Mouse (Mus musculus): ENCODE measurements around the gene Fam227a. TPM values are rescaled to one million over a fixed set of nuclear protein-coding genes. Genes with fewer than 3 reads are reported as not detected.
A peak's percentile ranks its signal among the peaks of the same experiment; 100 is the strongest.

Gene Fam227a
- polyA plus RNA-seq, 1 experiment from 2014 or later: 1.5 TPM

- no peak overlapping the region for H3K4me3 ChIP-seq (replicated peaks)
- H3K9ac ChIP-seq: no peak overlapping the region
- no peak overlapping the region for H3K27ac ChIP-seq
- ATAC-seq (replicated peaks; ENCODE audit: low FRiP score): no peak
- 0 out of 2 replicates have a peak, but pooled peaks cover 7% of the 10 kb centered on the region for H3K27me3 ChIP-seq
- H3K36me3 ChIP-seq: no peaks in the 10 kb centered on the region
- H3K4me2 ChIP-seq: no peak overlapping the region
- no peaks in the 10 kb centered on the region for H3K9me3 ChIP-seq (replicated peaks)
- WGBS: 88% methylated on average over 12 of the region's 12 CpGs
- H3K4me1 ChIP-seq: peaks cover 10% of the 10 kb centered on the region
These were observed 52.6 kb downstream of the Fam227a start for GRCm38 (mm10) chr15:79606161-79606560.

DNA sequence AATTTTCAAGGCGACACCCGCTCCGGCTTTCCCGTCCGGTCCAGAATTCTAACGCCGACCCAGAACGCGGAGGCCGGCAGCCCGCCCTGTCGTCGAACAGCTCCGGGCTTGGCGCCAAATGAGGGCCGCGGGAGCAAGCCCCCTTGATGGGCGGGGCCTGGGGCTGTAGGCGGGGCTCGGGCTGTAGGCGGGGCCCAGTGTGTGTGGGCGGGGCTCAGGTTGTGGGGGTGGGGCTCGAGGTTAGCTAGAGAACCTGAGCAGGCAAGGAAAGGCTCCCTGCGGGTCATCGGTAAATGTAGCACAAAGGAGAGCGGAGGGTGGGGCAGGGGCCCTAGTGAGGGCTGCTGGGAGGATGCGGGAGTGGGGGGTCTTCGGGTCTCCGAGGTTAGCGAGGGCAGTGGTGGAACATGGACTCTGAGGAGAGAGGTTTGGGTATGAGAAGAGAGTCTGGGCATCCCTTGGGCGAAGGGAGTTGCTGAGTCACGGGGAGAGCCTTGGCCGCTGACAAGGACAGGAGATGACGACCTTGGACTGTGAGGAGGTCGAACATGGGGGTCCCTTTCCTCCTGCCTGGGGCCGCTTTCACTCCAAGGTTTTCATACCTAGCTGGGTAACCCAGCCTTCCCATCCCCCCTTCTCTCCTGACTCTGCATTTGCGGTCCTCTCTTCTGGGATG is 53.6 kb downstream of the Fam227a start, which contains the start of gene Dmc1:
TSS of gene Dmc1 (minus strand) at position 120 of the 676 bp plus-strand sequence.
- 11% methylated on average over 37 of the region's 37 CpGs for WGBS
- Histone ChIP-seq H3K27ac (no peak within 1 kb of the TSS), H3K9ac (peak within 1 kb of the TSS; percentile 39), H3K27me3 (0 out of 2 replicates have a peak, but pooled peaks cover 7% of the 10 kb centered on the region), H3K36me3 (no peaks in the 10 kb centered on the region), H3K4me2 (peak within 1 kb of the TSS; percentile 64), H3K4me1 (peaks cover 10% of the 10 kb centered on the region), H3K9me3 (replicated peaks) (no peaks in the 10 kb centered on the region), H3K4me3 (replicated peaks) (peak within 1 kb of the TSS; percentile 40)
- ATAC-seq (replicated peaks; ENCODE audit: low FRiP score): peak; percentile 40; the same call in 1 of the 2 replicates

- ATAC-seq (replicated peaks; ENCODE audit: low FRiP score): no peak
- no peaks in the 10 kb centered on the region for H3K36me3 ChIP-seq
- H3K4me2 ChIP-seq: no peak overlapping the region
- no peak overlapping the region for H3K9ac ChIP-seq
- H3K27ac ChIP-seq: no peak overlapping the region
- H3K4me1 ChIP-seq: peaks cover 10% of the 10 kb centered on the region
- WGBS: 87% methylated on average over 2 of the region's 2 CpGs
- H3K27me3 ChIP-seq: 0 out of 2 replicates have a peak, but pooled peaks cover 7% of the 10 kb centered on the region
- H3K9me3 ChIP-seq (replicated peaks): no peaks in the 10 kb centered on the region
- H3K4me3 ChIP-seq (replicated peaks): no peak overlapping the region
These were observed 58.6 kb downstream of the Fam227a start for GRCm38 (mm10) chr15:79600176-79600575.

DNA sequence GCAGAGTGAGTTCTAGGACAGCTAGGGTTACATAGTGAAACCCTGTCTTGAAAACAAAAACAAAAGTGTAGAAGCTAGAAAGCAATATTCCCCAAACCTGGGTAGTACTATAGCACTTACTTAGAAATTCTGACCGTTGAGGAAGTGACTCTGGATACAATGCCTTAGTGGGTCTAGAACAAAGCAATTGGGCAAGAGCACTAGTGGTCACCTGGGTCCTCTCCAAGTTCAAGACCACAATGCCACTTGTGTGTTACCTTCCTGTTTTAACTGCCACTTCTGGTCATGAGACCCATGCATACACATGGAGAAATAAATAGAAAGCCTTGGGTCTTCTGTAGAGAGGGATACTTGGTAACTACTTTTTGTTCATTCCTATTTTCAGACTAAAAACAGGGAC is 60.0 kb downstream of the Fam227a start:
- Histone ChIP-seq H3K9me3 (replicated peaks) (no peaks in the 10 kb centered on the region), H3K27me3 (no peaks in the 10 kb centered on the region), H3K4me1 (no peaks in the 10 kb centered on the region), H3K4me2 (no peak overlapping the region), H3K36me3 (no peaks in the 10 kb centered on the region), H3K27ac (no peak overlapping the region), H3K4me3 (replicated peaks) (no peak overlapping the region), H3K9ac (no peak overlapping the region)
- WGBS: 86% methylated on average over 1 of the region's 1 CpGs
- no peak for ATAC-seq (replicated peaks; ENCODE audit: low FRiP score)

GRCm38 (mm10) chr15:79581581-79581980 is 77.2 kb downstream of the Fam227a start:
- no peak for ATAC-seq (replicated peaks; ENCODE audit: low FRiP score)
- 73% methylated on average over 1 of the region's 1 CpGs for WGBS
- H3K4me3 ChIP-seq (replicated peaks): no peak overlapping the region
- H3K9ac ChIP-seq: no peak overlapping the region
- no peaks in the 10 kb centered on the region for H3K36me3 ChIP-seq
- H3K4me2 ChIP-seq: no peak overlapping the region
- no peaks in the 10 kb centered on the region for H3K4me1 ChIP-seq
- no peak overlapping the region for H3K27ac ChIP-seq
- no peaks in the 10 kb centered on the region for H3K27me3 ChIP-seq
- no peaks in the 10 kb centered on the region for H3K9me3 ChIP-seq (replicated peaks)

- Histone ChIP-seq H3K4me1 (no peaks in the 10 kb centered on the region), H3K36me3 (no peaks in the 10 kb centered on the region), H3K4me3 (replicated peaks) (no peak overlapping the region), H3K9ac (no peak overlapping the region), H3K27ac (no peak overlapping the region), H3K4me2 (no peak overlapping the region), H3K9me3 (replicated peaks) (no peaks in the 10 kb centered on the region), H3K27me3 (no peaks in the 10 kb centered on the region)
- 66% methylated on average over 6 of the region's 6 CpGs for WGBS
- ATAC-seq (replicated peaks; ENCODE audit: low FRiP score): no peak
These were observed 80.9 kb downstream of the Fam227a start for GRCm38 (mm10) chr15:79577671-79578426.

GRCm38 (mm10) chr15:79576947-79577346 is 81.8 kb downstream of the Fam227a start:
- H3K9ac ChIP-seq: no peak overlapping the region
- no peaks in the 10 kb centered on the region for H3K27me3 ChIP-seq
- no peaks in the 10 kb centered on the region for H3K36me3 ChIP-seq
- H3K4me2 ChIP-seq: no peak overlapping the region
- no peaks in the 10 kb centered on the region for H3K4me1 ChIP-seq
- no peaks in the 10 kb centered on the region for H3K9me3 ChIP-seq (replicated peaks)
- ATAC-seq (replicated peaks; ENCODE audit: low FRiP score): no peak
- 85% methylated on average over 2 of the region's 2 CpGs for WGBS
- H3K4me3 ChIP-seq (replicated peaks): no peak overlapping the region
- H3K27ac ChIP-seq: no peak overlapping the region

DNA sequence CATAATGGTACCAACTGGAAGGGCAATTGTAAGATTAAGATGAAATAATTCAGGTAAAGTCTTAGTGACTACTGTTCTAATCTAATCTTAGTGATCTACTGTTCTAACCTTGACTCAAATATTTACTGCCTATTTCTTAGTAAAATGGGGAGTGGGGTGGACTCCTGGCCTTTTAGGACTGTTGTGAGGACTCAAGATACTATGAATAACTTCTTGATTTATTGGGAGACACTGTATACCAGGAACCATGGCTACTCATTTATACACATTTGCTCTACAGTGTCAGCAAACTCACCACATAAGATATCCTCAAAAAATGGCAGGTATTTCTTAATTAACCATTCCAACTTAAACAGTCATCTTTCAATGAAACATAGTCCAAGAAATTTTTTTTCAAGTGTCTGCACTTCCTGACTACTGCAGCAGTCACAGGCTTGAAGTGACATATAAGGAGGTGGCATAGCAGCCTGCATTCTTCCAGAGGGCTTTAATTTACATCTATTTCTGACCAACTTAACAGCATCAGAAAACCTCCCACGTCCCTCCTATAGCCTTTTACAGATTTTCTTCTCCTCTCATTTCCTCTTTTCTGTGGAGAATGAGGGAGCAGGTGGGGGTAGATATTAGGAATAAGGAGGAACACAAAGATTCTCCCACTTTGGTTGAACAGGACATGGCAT is 83.1 kb downstream of the Fam227a start:
- no peak overlapping the region for H3K27ac ChIP-seq
- no peak for ATAC-seq (replicated peaks; ENCODE audit: low FRiP score)
- 50% methylated on average over 1 of the region's 1 CpGs for WGBS
- no peak overlapping the region for H3K4me3 ChIP-seq (replicated peaks)
- no peaks in the 10 kb centered on the region for H3K27me3 ChIP-seq
- no peaks in the 10 kb centered on the region for H3K4me1 ChIP-seq
- H3K4me2 ChIP-seq: no peak overlapping the region
- H3K9me3 ChIP-seq (replicated peaks): no peaks in the 10 kb centered on the region
- no peak overlapping the region for H3K9ac ChIP-seq
- no peaks in the 10 kb centered on the region for H3K36me3 ChIP-seq

GRCm38 (mm10) chr15:79562417-79562816 is 96.3 kb downstream of the Fam227a start:
- Histone ChIP-seq H3K27ac (no peak overlapping the region), H3K4me1 (no peaks in the 10 kb centered on the region), H3K4me3 (replicated peaks) (no peak overlapping the region), H3K4me2 (no peak overlapping the region), H3K36me3 (no peaks in the 10 kb centered on the region), H3K9me3 (replicated peaks) (no peaks in the 10 kb centered on the region), H3K27me3 (no peaks in the 10 kb centered on the region), H3K9ac (no peak overlapping the region)
- no peak for ATAC-seq (replicated peaks; ENCODE audit: low FRiP score)
- 83% methylated on average over 9 of the region's 9 CpGs for WGBS

DNA sequence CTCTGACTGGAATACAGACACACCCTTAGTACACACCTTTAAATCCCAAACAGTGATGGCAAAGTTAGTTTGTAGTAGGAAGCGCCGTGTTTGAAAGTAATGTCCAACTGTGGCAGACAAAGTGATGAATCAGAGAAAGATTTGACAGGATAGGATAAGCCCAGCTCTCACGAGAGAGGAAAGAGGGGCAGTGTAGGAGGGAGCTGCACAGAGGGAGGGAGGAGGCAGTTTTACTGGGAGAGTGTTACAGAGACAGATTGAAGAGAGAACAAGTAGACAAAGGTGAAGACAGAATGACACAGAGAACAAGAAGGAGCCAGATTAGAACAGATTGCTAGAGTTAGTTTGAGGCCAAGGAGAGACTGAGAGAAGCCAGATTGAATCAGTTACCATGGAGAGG is 99.1 kb downstream of the Fam227a start:
- no peak overlapping the region for H3K9ac ChIP-seq
- no peak for ATAC-seq (replicated peaks; ENCODE audit: low FRiP score)
- no peaks in the 10 kb centered on the region for H3K4me1 ChIP-seq
- no peak overlapping the region for H3K27ac ChIP-seq
- H3K4me2 ChIP-seq: no peak overlapping the region
- H3K9me3 ChIP-seq (replicated peaks): no peaks in the 10 kb centered on the region
- H3K4me3 ChIP-seq (replicated peaks): no peak overlapping the region
- H3K36me3 ChIP-seq: no peaks in the 10 kb centered on the region
- H3K27me3 ChIP-seq: no peaks in the 10 kb centered on the region
- WGBS: 69% methylated on average over 3 of the region's 3 CpGs

All from kidney, embryonic 15.5 days (tissue).